Mouse (Mus musculus) gastrocnemius, postnatal 10 days (tissue): ENCODE data around the gene Hes5. TPM values are rescaled to one million over a fixed set of nuclear protein-coding genes. Genes with fewer than 3 reads are reported as not detected.

Source experiments
- DNase-seq: peaks from one replicate; pipeline ENCODE4 v3.0.0; 2021; ENCODE audit warnings: mixed read lengths
- total RNA-seq, 2 experiments: library from RNA; stranded (reverse); gene quantifications; 2 replicates each; pipeline ENCODE4 v1.2.3; 2021

Hes5 gene
- total RNA-seq, 2 experiments from 2014 or later = 0.36 TPM; not detected in 1

DNA sequence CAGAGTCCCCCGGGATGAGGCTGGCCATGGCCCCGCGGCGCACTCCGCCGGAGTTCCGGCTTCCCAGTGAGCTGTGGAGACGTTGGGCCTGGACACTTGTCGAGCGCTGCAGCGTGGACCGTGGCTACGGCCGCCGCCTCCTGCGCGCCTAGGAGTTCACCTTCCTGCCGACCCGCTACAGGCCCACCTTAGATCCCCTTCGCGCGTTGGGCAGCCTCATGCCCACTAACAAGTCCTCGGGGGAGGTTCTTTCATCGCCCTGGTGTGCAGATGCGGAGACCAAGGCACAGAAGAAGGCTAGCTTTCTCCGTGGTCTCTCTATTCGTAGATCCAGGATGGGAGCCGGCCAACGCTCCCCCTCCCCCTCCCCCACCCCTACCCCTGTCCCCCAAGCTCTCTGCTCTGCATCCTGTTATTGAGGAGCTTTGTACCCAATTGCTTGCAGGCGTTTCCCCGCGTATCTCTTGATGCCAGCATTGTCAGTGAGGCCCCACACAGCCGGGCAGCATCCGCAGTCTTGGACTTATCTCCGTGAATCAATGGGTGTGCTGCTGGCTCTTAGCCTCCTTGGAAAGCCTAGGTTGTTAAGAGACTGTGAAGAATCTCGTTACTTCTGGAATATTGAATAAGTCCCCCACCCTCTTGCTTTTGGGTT lies 4.0 kb downstream of the Hes5 start:
- no peak for DNase-seq

DNA sequence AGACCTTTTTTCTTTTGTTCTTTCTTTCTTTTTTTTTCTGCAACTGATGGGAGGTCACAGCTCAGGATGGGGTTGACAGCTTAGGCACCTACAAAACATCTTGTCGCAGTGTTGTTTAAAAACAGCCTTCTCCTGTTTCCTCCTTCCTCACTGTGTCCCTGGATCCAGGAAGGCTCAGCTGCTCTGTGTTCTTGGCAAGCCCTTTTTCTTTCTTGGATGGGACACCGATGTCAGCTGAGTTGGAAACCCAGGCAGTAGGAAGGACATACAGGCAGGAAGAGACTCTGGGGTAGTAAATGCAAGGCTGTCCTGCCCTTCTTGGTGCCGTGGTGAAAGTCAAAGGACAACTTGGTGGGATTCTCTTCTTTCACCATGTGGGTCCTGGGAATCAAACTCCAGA lies 5.1 kb downstream of the Hes5 start:
- DNase-seq = no peak

DNA sequence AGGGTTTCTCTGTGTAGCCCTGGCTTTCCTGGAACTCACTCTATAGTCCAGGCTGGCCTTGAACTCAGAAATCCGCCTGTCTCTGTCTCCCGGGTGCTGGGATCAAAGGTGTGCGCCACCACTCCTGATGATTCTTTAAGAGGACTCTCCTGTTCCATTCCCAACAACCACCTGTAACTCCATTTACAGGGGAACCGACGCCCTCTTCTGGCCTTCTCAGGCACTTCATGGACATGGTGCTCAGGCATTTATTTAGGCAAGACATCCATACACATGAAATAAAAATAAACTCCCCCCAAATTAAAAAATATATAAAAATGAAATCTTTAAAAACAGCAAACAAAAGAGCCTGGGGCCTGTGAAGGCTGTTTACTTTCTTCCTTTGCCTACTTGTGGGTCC lies 6.5 kb downstream of the Hes5 start:
- no peak for DNase-seq

DNA sequence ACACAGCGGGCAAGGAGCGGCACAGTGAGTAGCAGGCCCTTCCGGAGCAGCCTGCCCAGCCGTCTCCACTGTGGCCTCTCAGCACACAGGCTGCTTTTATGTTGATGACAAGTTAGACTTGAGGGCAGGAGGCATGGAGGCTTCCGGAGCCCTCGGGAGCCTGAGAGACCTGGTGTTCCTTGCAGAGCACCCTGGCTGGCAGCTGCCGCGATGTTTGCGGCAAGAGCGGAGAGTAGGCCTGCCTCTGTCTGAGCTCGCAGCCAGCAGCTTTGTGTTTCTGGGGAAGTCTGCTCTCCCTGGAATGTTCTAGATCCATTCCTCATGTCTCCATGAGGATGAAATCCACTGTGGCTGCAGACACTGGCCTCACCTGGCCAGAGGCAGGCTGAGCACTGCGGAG lies 11.8 kb downstream of the Hes5 start:
- no peak for DNase-seq

DNA sequence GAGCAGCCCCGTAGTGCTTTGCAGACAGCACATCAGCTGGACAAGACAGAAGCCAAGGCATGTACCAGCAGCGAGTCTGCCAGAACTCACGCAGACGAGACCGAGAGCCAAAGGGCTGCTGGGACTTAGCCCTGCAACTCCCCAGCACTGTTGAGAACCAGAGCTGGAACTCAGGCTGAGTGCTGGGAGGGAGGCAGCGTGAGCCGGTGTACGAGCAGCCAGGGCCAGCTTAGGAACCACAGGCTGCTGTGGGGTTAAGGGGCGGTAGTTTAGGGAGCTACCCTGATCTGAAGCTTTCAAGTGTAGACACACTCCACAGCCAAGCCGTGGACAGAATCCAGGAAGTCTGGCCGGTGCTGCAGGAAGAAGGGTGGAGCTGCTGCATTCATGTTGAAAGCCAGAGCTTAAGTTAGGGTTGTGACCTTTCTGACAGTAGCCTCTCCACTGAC lies 13.5 kb downstream of the Hes5 start:
- peak; percentile 43 for DNase-seq

DNA sequence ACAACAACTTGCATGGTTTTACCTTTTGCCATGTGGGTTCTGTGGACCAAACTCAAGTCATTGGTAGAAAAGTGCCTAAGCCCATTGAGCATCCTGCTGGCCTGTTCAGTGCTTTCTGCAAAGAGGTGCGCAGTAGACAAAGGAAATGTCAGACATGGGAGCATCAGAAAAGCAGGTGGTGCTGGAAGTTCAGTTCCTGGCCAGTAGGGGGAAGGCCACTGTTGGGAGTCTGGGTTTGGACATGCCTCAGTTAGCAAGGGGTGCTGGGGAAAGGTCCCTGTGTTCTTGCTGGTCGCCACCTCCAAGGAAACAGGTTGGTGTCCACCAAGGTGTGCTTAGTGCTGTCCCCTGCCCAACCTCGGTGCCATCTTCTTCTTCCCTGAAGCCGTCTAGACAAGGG lies 19.4 kb downstream of the Hes5 start:
- DNase-seq = no peak

DNA sequence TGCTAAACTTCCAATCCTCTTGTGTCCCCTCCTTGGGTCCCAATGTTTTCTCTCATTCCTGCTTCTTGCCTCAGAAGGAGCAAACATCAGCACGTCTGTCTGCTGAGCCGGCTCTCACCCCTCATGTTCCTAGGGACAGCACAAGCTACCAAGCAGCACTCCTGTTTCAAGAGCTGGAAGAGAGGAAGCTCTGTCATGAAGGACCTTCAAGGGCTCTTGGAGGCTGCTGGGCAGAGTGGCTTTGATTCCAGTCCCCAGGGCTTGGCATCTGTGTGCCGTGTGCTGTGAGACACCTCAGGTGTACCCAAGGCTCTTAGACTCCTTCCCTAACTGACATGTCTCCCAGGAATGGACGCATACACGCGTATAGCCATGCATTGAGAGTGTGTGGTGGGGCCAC lies 20.4 kb downstream of the Hes5 start:
- DNase-seq = no peak

DNA sequence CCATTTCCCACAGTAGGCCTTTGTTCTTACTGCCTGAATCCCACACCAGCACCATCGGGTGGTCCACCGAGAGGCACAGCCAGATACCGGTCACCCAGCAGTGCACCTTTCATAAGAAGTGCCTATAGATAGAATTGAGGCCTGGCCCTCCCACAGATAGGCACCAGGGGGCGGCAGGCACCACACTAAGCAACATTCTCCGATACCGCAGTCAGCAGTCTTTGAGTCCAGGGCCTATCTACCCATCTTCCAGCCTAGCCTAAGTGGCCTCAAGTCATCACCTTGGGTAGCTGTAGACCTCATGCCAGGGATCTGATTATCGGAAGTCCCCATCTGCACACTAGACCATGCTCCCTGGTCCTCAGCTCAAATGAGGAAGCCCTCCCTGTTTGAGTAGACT lies 20.8 kb downstream of the Hes5 start:
- peak; percentile 52 for DNase-seq

DNA sequence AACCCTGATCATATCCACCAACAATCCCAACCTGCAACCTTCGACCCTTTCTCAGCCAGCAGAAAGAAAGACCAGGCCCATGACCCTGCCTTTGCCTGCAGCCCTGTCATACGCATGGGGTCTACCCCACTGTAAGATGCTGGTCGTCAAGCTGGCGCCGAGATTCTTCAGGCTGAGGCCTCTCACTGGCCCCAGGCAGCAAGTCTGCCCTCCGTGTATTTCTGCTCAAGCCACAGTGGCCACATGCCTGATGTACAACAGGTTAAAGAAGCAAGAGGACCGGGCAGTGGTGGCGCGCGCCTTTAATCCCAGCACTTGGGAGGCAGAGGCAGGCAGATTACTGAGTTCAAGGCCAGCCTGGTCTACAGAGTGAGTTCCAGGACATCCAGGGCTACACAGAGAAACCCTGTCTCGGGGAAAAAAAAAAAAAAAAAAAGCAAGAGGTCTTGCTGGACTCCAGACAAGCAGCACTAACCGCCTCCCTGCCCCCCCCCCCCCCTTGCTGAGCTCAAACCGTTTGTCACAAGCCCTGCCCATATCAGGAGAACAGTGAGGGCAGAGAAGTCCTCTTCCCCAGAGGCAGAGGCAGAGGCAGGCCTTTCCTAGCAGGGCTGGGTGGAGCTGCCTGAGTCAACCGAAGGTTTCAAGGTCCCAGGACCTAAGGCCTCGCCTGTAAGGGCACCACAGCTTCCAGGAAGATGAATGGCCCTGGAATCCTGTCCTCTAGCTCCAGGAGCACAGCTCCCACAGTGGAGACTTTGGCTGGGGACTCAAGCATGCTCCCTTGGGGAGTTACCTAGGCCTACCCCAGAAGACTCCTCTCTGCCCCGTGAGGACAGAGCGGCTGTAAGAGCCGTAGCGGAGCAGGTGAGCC lies 21.8 kb downstream of the Hes5 start:
- no peak for DNase-seq

DNA sequence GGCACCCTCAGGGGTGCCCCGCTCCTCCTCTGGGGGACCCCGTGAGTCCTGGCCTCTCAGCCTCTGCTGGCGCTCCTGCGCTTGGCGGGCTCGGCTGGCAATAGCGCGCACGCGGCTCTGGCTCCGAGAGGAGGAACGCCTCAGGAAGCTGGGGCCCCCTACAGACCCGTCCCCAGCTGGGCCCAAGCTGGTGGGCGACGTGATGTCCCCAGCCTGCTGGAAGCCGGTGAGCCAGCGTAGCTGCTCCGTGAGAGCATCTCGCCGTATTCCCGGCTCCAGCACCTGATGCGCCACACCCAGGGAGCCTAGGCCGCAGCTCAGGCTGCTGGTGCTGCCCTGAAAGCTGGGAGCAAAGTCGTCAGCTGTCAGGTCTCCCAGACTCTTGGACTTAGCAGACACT lies 23.0 kb downstream of the Hes5 start:
- DNase-seq = no peak

DNA sequence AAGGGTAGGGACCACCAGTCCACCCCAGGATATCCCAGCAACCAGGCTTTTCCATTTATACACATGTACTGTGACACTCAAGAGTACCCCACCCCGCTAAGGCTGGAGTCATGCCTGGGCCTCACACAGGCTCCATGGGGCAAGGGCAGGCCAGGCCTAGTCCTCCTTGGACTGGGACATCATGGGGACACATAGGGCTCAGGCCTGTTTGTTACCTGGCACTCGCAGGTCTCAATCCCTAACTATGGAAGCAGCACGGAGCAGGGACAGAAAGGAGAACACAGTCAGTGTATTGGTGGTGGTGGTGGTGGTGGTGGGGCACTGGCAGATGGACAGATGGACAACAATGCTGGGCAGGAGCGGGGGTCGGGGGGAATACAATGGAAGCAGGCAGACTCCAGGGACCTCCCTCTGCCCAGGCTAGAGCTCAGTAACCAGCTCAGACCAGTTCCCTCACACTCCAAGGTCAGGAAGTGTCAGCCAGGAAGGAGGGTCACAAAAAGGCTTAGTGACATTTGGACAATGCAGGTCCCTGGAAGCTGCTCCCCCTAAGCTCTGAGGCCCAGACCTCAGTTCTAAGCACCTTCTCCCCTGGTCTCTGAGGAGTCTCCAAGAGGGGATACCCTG lies 24.5 kb downstream of the Hes5 start:
- DNase-seq = no peak

DNA sequence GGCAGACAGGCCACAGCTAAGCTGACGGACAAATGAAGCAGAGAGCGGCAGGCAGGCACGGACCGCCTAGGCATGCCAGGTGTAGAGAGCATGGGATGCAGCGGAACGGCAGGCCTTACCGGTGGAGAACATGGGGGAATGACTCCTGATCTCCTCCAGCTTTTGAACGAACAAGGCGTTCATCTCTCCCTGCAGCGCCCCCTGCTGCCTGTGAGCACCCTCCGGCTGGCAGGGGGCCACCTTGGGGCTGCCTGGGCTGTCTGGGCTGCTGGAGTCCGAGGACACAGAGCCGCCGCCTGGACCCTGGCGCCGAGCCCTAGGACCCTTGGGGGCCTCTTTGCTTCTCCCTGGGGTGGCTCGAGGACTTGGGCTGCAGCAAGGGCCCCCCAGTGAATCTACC lies 25.4 kb downstream of the Hes5 start:
- peak; percentile 95 for DNase-seq

DNA sequence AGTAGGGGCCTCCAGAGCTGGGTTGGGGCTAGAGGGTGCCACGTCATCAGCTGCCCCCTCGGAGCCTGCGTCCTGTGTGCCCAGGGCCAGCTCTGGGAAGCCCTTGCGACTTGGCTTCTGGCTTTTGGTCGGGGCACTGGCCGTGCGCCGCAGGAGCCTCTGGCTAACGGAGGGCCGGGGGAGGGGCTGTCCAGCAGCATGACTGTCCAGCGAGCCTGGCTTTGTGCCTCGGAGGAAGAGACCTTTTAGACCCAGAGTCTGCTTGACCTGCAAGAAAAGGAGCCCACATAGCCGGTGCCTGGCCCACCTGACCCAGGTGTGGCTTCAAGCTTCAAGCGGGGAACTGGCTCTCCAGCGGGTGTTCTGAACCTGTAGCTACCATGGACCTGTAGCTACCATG lies 26.0 kb downstream of the Hes5 start:
- DNase-seq = no peak

DNA sequence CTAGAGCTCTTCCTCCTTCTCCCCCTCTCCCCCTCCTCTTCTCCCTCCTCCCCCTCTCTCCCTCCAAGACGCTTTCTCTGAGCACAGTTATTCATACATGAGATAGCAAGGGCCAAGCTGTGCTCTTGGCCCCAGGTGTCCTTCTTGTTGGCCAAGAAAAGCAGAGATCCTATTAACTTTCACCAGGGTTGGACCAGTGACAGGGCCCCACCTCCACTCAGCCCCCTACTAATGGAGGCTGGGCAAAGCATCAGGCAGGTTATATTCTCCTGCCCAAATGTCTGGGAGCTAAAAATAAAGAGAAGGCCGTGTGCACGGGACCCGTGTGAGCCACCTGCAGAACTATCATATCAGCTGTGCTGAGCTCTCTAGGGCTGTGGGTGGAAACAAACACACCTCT lies 34.2 kb downstream of the Hes5 start:
- DNase-seq = no peak

DNA sequence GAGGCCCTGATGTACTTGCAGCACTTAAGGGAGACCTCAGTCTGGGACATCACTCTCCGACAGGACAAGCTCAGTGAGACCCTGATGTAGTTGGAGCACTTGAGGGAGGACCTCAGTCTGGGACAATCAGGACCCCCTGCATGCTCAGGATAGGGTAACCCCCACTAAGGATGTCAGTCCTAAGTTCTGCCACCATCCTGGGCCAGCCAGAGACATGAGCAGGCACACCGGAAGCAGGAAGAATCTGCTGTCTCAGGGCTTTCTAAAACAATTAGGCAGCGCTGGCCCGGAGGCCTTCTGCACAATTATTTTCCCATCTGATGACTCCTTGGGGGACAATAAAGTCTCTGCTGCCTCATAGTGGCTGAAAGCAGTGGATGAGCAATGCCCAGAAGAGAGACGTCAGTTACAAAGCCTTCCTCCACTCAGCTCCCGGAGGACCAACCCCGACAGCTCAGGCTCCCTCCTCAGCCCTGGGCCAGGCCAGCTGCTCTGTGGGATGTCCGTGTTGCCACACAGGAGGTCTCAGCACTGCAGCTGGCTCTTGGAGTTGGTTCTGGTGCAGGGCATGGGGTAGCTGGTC lies 35.9 kb downstream of the Hes5 start:
- no peak for DNase-seq

DNA sequence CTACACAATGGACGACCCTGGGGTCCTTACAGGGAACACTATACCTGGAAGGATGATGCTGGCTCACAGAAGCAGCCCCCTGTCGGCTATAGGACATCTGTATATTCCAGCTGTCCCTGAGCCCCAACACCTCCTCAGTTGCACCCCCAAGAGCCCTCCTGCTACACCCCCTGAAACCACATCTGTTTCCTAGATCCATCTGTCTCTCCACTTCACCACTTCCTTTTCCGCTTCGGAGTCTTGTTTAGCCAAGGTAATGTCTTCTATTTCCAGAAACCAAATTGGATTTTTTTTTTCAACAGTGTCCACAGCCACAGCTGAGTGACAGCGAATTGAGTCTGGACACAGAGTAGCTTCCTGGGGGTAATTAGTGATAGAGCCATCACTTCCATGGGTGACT lies 38.7 kb downstream of the Hes5 start:
- no peak for DNase-seq

DNA sequence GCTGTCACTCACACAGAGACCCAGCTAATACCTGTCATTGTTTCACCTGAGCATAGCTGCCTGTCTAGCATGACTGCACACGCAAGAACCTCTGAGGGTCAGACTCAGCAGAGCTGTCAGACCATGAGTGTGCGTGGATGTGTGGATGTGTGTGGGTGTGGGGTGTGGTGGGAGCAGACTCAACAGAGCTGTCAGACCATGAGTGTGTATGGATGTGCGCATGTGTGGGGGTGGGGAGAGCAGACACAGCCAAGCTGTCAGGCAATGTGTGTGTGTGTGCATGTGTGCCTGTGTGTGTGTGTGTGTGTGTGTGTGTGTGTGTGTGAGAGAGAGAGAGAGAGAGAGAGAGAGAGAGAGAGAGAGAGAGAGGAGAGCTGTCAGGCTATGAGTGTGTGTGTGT lies 44.6 kb downstream of the Hes5 start:
- no peak for DNase-seq

DNA sequence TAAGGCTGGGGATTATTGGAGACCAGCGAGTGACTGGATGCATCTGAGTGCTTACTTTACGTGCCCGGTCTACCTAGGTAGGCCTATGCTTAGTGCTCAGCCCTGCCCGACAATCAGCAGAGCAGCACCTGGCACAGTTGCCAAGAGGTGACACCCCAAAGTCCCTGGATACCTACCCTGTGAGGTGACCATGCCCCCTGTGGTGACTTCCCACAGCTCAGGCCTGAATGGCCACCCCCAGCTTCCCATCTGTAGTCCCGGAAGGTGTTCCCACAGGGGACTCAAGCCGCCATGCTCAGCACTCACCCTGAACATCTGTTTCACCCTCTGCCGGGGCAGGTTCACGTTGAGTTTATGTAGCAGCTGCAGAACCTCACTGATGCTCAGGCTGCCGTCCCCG lies 45.6 kb downstream of the Hes5 start:
- DNase-seq = no peak

DNA sequence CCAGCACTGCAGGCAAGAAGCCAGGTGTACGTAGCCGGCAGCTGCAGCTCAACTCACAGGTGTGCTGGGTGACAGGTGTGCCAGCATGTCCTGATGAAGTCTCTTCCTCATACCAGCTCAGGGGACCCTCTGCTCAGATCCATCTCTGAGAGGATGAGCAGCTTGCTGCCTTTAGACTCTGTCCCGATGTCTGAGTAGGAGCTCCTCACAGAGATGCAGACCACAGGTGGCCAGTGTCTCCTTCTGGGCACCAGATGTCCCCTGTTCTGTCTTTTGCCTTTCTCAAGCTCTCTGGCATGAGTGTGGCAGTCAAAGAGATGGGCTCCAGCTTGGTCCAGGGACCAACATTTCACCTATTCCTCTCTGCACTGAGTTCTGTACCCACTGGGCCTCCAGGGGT lies 46.9 kb downstream of the Hes5 start:
- no peak for DNase-seq

DNA sequence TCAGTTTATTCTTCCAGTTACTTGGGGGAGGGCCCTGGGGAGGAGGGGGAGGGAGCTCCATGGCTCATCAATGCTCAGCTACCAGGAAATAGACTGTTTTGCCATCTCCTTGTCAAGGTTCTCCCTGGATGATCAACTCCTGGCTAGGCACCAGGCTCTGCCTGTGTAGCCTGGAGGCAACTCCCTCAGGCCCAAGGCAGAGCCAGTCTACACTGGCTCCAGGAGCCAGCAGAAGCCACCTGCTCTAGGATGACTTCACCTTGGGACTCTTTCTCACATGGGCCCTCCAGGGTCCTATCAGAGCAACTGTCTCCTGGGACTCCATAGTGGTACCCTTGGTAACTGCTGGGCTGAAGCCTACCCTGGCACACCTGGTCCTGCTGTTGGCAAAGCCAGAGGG lies 47.4 kb downstream of the Hes5 start:
- DNase-seq = no peak

DNA sequence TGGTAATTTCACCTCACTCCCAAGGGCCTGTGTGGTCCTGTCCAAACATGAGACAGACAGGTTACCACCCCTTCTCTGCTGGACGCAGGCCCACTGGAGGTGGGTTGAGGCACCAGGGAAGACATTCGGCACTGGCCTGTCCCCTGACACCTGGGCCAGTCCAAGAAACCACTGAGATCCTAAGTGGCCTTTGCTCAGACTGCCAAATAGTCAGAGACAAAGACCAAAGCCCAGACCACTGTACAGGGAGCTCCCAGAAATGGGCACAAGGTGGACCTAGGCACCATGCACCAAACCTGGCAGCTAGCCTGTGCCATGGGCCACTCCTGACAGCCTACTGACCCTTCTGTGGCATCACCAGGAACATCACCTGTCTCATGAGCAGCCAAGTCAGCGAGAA lies 48.5 kb downstream of the Hes5 start:
- DNase-seq = no peak

DNA sequence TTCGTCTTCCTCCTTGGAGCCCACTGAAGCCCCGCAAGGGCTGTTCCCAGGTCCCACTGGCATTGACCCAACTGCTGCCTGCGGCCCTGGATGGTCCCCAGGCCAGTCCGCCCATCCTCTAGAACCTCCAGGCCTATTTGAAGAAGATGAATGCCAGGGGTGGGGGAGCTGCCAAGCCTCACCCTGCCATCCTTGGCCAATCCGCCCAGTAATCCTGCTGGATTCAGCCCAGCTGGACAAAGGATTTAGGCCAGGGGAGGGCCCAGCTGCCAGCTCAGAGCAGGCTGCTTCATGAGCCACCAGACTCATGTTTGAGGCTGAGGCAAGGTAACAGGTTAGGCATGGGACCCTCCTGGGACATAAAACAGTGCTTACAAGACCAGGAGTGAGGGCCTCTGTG lies 50.1 kb downstream of the Hes5 start:
- DNase-seq = peak; percentile 54
